Mouse (Mus musculus) liver, embryonic 14.5 days (tissue): ENCODE measurements around the gene Prm1. TPM values are rescaled to one million over a fixed set of nuclear protein-coding genes. Genes with fewer than 3 reads are reported as not detected.
"Not testable (repeated sequence)": the region's sequence is repeated elsewhere in the genome, so short reads cannot be mapped to it uniquely, and the experiment has no call there.

ENCODE experiments used
- ATAC-seq: fragments of 200-750 bp; cut with Nextera tagmentation; 2 replicates; pipeline ENCODE4 v1.8.0; 2017; ENCODE audit warnings: moderate number of reproducible peaks, mild to moderate bottlenecking, moderate library complexity; ENCODE audit not compliant: insufficient read depth
- DNase-seq, 3 experiments: peaks; one replicate each; pipeline ENCODE4 v3.0.0-alpha.2; 2012 to 2013; ENCODE audit warnings: low read depth in 3 of 3, low spot score in 3 of 3
- H3K27ac ChIP-seq: fragments of 300-500 bp; sonication (generic); 2 replicates; pipeline ENCODE4 v1.5.1; 2014; ENCODE audit warnings: moderate library complexity, mild to moderate bottlenecking, control low read depth, inconsistent platforms
- H3K27me3 ChIP-seq: fragments of 300-500 bp; sonication (generic); 2 replicates; pipeline ENCODE4 v1.6.1; 2014; ENCODE audit warnings: mild to moderate bottlenecking, low read length, moderate library complexity; ENCODE audit not compliant: control insufficient read depth, insufficient read depth
- H3K36me3 ChIP-seq: fragments of 300-500 bp; sonication (generic); replicated peaks from 2 replicates; pipeline ENCODE4 v1.6.1; 2014; ENCODE audit warnings: low read depth; ENCODE audit not compliant: control insufficient read depth, insufficient read depth
- H3K4me1 ChIP-seq, 2 experiments: fragments of 200-500 bp in 1 of 2; fragments of 300-500 bp in 1 of 2; sonication (generic) in 1 of 2; replicated peaks; 2 replicates each; pipeline ENCODE4 v1.6.1; 2012 to 2014; ENCODE audit warnings: antibody characterized with exemption in 1 of 2, inconsistent platforms in 1 of 2, low read length in 1 of 2; ENCODE audit not compliant: control insufficient read depth in 2 of 2, insufficient read depth in 2 of 2
- H3K4me2 ChIP-seq: fragments of 300-500 bp; sonication (generic); 2 replicates; pipeline ENCODE4 v1.6.1; 2014; ENCODE audit warnings: low read depth, mild to moderate bottlenecking, control low read depth, moderate library complexity
- H3K4me3 ChIP-seq, 2 experiments: fragments of 200-500 bp in 1 of 2; fragments of 300-500 bp in 1 of 2; sonication (generic) in 1 of 2; 2 replicates each; pipeline ENCODE4 v1.5.1; 2012 to 2014; ENCODE audit warnings: low read depth in 2 of 2, low read length in 2 of 2, mild to moderate bottlenecking in 2 of 2, control low read depth in 1 of 2, inconsistent platforms in 1 of 2, moderate library complexity in 1 of 2; ENCODE audit not compliant: insufficient read depth in 1 of 2
- H3K9ac ChIP-seq: fragments of 300-500 bp; sonication (generic); replicated peaks from 2 replicates; pipeline ENCODE4 v1.6.1; 2014; ENCODE audit warnings: mild to moderate bottlenecking, control low read depth, moderate library complexity
- H3K9me3 ChIP-seq: fragments of 300-500 bp; sonication (generic); 2 replicates; pipeline ENCODE4 v1.6.1; 2016; ENCODE audit warnings: low read length, mixed read lengths; ENCODE audit not compliant: control insufficient read depth
- CTCF ChIP-seq: IDR thresholded peaks from 2 replicates; pipeline ENCODE4 v1.5.1; 2016; ENCODE audit warnings: antibody characterized with exemption, low read depth, control low read depth
- EP300 ChIP-seq: IDR thresholded peaks from 2 replicates; pipeline ENCODE4 v1.6.1; 2016; ENCODE audit warnings: antibody characterized with exemption, low read depth
- WGBS: fragments of 180-500 bp; shearing (Covaris S2); extraction: QIAGEN DNeasy Blood & Tissue Kit; methylation state at CpG from one replicate; pipeline ENCODE4 v1.1.7; 2014; ENCODE audit not compliant: insufficient replicate concordance; 5-methylcytosine and 5-hydroxymethylcytosine counted together
- polyA plus RNA-seq, 2 experiments: library from polyadenylated mRNA; depleted of rRNA in 1 of 2; stranded (reverse) in 1 of 2; unstranded in 1 of 2; fragments of >200 nt; fragmentation: Nextera tagmentation in 1 of 2; extraction: Ambion mirVana in 1 of 2; gene quantifications; 2 replicates each; pipeline versions ENCODE4 v1.2.1 to v1.2.3; 2012 to 2014

Prm1 gene
- polyA plus RNA-seq (2012; rRNA removed): not detected in 2 replicates
- not detected in 2 replicates for polyA plus RNA-seq (2014; fragmentation: Nextera tagmentation; extraction: Ambion mirVana)

- DNase-seq (no peak), ATAC-seq (no peak)
- 54% methylated on average over 10 of the region's 10 CpGs for WGBS
- Histone ChIP-seq H3K9ac (no peak within 1 kb of the TSS), H3K27me3 (no peaks in the 10 kb centered on the region), H3K4me1 (no peaks in the 10 kb centered on the region), H3K36me3 (no peaks in the 10 kb centered on the region), H3K27ac (no peak within 1 kb of the TSS), H3K4me3 (no peak within 1 kb of the TSS), H3K4me2 (no peak within 1 kb of the TSS), H3K9me3 (no peaks in the 10 kb centered on the region)
- TF ChIP-seq CTCF (no peak), EP300 (no peak)
Measured at GRCm38 (mm10) chr16:10805789-10806527, at the start of gene Prm1. Gene Prm1, minus strand, starts transcription at chr16:10805839.

GRCm38 (mm10) chr16:10852216-10852615, 46.6 kb upstream of the Prm1 start:
- not testable (repeated sequence) for ATAC-seq, H3K27me3 ChIP-seq, H3K9me3 ChIP-seq, DNase-seq, H3K36me3 ChIP-seq, H3K4me1 ChIP-seq, H3K4me3 ChIP-seq, H3K27ac ChIP-seq, H3K9ac ChIP-seq, H3K4me2 ChIP-seq
- 71% methylated on average over 10 of the region's 10 CpGs for WGBS

- Histone ChIP-seq H3K9ac (no peak overlapping the region), H3K4me3 (no peak overlapping the region)
Measured at GRCm38 (mm10) chr16:10850905-10851304, 45.3 kb upstream of the Prm1 start.

GRCm38 (mm10) chr16:10849965-10850861, 44.6 kb upstream of the Prm1 start:
- Histone ChIP-seq H3K9me3 (no peaks in the 10 kb centered on the region), H3K9ac (no peak overlapping the region), H3K36me3 (no peaks in the 10 kb centered on the region), H3K27me3 (no peaks in the 10 kb centered on the region), H3K4me2 (no peak overlapping the region), H3K27ac (no peak overlapping the region), H3K4me3 (no peak overlapping the region), H3K4me1 (0 out of 4 replicates have a peak, but pooled peaks cover 0 to 2% of the 10 kb centered on the region in 2 experiments)
- DNase-seq (no peak), ATAC-seq (no peak)
- TF ChIP-seq EP300 (no peak), CTCF (no peak)
- WGBS: 56% methylated on average over 12 of the region's 12 CpGs

More at GRCm38 (mm10) chr16:10850905-10851304, 45.3 kb upstream of the Prm1 start:
- H3K4me1 ChIP-seq: 0 out of 4 replicates have a peak, but pooled peaks cover 0 to 2% of the 10 kb centered on the region in 2 experiments
- H3K27me3 ChIP-seq: no peaks in the 10 kb centered on the region
- H3K36me3 ChIP-seq: no peaks in the 10 kb centered on the region
- ATAC-seq (no peak), DNase-seq (no peak)
- WGBS: 65% methylated on average over 4 of the region's 4 CpGs
- TF ChIP-seq CTCF (no peak), EP300 (no peak)
- no peak overlapping the region for H3K4me2 ChIP-seq
- H3K9me3 ChIP-seq: no peaks in the 10 kb centered on the region
- H3K27ac ChIP-seq: no peak overlapping the region

GRCm38 (mm10) chr16:10846503-10846902, 40.9 kb upstream of the Prm1 start:
- Histone ChIP-seq H3K4me1 (peaks cover 0 to 11% of the 10 kb centered on the region in 2 experiments; a peak in 3 of 4 replicates), H3K9ac (no peak overlapping the region), H3K9me3 (no peaks in the 10 kb centered on the region), H3K27me3 (no peaks in the 10 kb centered on the region), H3K4me2 (no peak overlapping the region), H3K36me3 (no peaks in the 10 kb centered on the region), H3K4me3 (no peak overlapping the region), H3K27ac (no peak overlapping the region)
- ATAC-seq: no peak
- TF ChIP-seq EP300 (no peak), CTCF (peak; percentile 73)
- WGBS: 50% methylated on average over 4 of the region's 4 CpGs
- DNase-seq: no peak
